Mouse (Mus musculus): ENCODE results near the gene Col5a1. TPM values are rescaled to one million over a fixed set of nuclear protein-coding genes. Genes with fewer than 3 reads are reported as not detected.

The Col5a1 gene
- total and polyA plus RNA-seq, 3 experiments: 31.1 to 75.5 TPM; not detected in 1

DNA sequence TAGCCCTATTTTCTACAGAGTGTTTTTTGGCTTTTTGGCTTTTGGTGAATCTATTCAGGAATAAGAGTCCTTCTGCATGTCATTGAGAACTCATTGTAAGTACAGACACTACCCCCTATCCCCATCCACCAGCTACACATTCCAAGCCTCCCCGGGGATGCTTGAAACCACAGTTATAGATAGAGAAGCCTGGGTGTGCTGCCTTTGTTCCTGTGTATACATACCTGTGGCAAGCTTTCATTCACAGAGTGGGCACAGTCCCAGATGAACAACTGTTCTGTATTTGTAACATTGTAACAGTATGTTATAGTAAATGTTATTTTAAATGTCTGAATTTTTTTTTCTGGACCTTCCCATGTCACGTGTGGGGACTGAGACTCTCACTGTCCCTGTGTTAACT, 19.2 kb downstream of the Col5a1 start:
- peaks cover 0 to 1% of the 10 kb centered on the region in 2 experiments; a peak in 2 of 4 replicates for H3K27me3 ChIP-seq (ENCODE audit: control insufficient read depth in 1 of 2, insufficient read depth in 2 of 2, low read length in 2 of 2)
- no peaks in the 10 kb centered on the region for H3K36me3 ChIP-seq (ENCODE audit: control insufficient read depth in 1 of 2, insufficient read depth in 2 of 2, low read length in 2 of 2)
- TF ChIP-seq CHD1 (IDR thresholded peaks at IDR 0.05; ENCODE audit: low read depth, low read length) (no peak), ELF1 (IDR thresholded peaks at IDR 0.05; ENCODE audit: low read depth, low read length) (no peak), MEF2A (IDR thresholded peaks at IDR 0.05; ENCODE audit: extremely low read depth, insufficient replicate concordance, low read depth, low read length, poor library complexity, severe bottlenecking) (no peak), MAX (IDR thresholded peaks at IDR 0.05; ENCODE audit: low read length) (no peak), BHLHE40 (IDR thresholded peaks at IDR 0.05; ENCODE audit: borderline replicate concordance, low read depth, low read length) (no peak), POLR2AphosphoS5 (IDR thresholded peaks at IDR 0.05; ENCODE audit: borderline replicate concordance, low read depth, low read length) (no peak), POLR2A (IDR thresholded peaks at IDR 0.05; ENCODE audit: control insufficient read depth in 1 of 2, insufficient read depth in 1 of 2, low read depth in 1 of 2, low read length in 2 of 2, poor library complexity in 1 of 2) (no peak)

GRCm38 (mm10) chr2:27910501-27910900, 24.3 kb downstream of the Col5a1 start:
- no peaks in the 10 kb centered on the region for H3K4me1 ChIP-seq (ENCODE audit: control insufficient read depth in 1 of 2, insufficient read depth in 2 of 2, low read length in 2 of 2)
- no peak for DNase-seq (ENCODE audit: low read depth, low spot score)
- no peaks in the 10 kb centered on the region for H3K9me3 ChIP-seq (replicated peaks; ENCODE audit: insufficient read depth, low read length)
- no peaks in the 10 kb centered on the region for H3K79me2 ChIP-seq (ENCODE audit: control insufficient read depth, insufficient read depth, low read length, poor library complexity)
- no peaks in the 10 kb centered on the region for H3K36me3 ChIP-seq (ENCODE audit: control insufficient read depth in 1 of 2, insufficient read depth in 2 of 2, low read length in 2 of 2)
- H3K4me3 ChIP-seq (ENCODE audit: control insufficient read depth in 1 of 2, insufficient read depth in 1 of 2, low read depth in 2 of 2, low read length in 2 of 2): no peak overlapping the region
- no peak overlapping the region for H3K9ac ChIP-seq (ENCODE audit: control insufficient read depth, low read depth, low read length, poor library complexity, severe bottlenecking)
- H3K27ac ChIP-seq (ENCODE audit: control insufficient read depth, low read depth, low read length): no peak overlapping the region
- no peak for TF ChIP-seq POLR2AphosphoS5 (IDR thresholded peaks at IDR 0.05; ENCODE audit: borderline replicate concordance, low read depth, low read length)
- no peak for TF ChIP-seq MEF2A (IDR thresholded peaks at IDR 0.05; ENCODE audit: extremely low read depth, insufficient replicate concordance, low read depth, low read length, poor library complexity, severe bottlenecking)
- no peak for TF ChIP-seq ZC3H11A (IDR thresholded peaks at IDR 0.05; ENCODE audit: low read depth, low read length)
- TF ChIP-seq ETS1 (IDR thresholded peaks at IDR 0.05; ENCODE audit: low read depth, low read length): no peak
- TF ChIP-seq HCFC1 (IDR thresholded peaks at IDR 0.05; ENCODE audit: low read depth, low read length): no peak
- TF ChIP-seq KAT2A (conservative IDR thresholded peaks at IDR 0.05; ENCODE audit: low read depth, low read length): no peak
- H3K27me3 ChIP-seq (ENCODE audit: control insufficient read depth in 1 of 2, insufficient read depth in 2 of 2, low read length in 2 of 2): peaks cover 0 to 1% of the 10 kb centered on the region in 2 experiments; a peak in 1 of 4 replicates

More for the DNA sequence above, 19.2 kb downstream of the Col5a1 start:
- Histone ChIP-seq H3K9ac (ENCODE audit: control insufficient read depth, low read depth, low read length, poor library complexity, severe bottlenecking) (no peak overlapping the region), H3K9me3 (replicated peaks; ENCODE audit: insufficient read depth, low read length) (no peaks in the 10 kb centered on the region), H3K79me2 (ENCODE audit: control insufficient read depth, insufficient read depth, low read length, poor library complexity) (no peaks in the 10 kb centered on the region), H3K4me1 (ENCODE audit: control insufficient read depth in 1 of 2, insufficient read depth in 2 of 2, low read length in 2 of 2) (no peaks in the 10 kb centered on the region), H3K27ac (ENCODE audit: control insufficient read depth, low read depth, low read length) (no peak overlapping the region), H3K4me3 (ENCODE audit: control insufficient read depth in 1 of 2, insufficient read depth in 1 of 2, low read depth in 2 of 2, low read length in 2 of 2) (no peak overlapping the region)
- DNase-seq (ENCODE audit: low read depth, low spot score): no peak

DNA sequence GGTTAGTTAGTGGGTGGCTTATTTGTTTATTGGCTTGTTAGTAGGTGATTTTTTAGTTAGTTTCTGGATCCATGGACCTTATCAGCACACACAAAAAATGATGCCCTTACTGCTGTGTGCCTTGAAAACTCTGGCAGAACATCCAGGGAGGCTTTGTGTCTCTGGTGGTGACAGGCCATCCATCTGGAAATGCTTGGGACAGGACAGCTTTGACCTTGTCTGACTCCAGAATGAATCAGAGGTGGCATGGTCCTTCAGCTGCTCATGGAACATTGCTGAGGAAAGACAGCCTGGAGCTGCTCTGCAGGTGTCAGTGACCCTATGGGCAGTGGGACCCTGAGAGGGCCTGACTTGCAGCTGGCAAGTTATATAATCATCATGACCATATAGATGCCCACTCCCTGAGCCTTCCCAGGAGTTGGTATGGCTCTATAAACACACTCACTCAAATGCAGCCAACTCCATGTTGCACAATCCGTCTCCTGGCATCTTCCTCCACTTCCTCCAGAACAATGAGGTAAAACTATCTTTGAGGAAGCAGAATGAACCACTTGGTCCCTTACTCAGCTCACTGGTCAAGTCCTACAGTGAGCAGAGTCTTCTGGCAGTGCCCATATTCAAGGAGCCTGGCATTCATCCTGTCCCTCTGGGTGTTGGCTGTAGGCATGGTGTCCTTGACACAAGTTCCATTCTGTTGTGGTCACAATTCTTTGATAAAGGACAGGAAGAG, 26.5 kb downstream of the Col5a1 start:
- Histone ChIP-seq H3K9ac (ENCODE audit: control insufficient read depth, low read depth, low read length, poor library complexity, severe bottlenecking) (no peak overlapping the region), H3K4me1 (ENCODE audit: control insufficient read depth in 1 of 2, insufficient read depth in 2 of 2, low read length in 2 of 2) (no peaks in the 10 kb centered on the region), H3K27me3 (ENCODE audit: control insufficient read depth in 1 of 2, insufficient read depth in 2 of 2, low read length in 2 of 2) (no peaks in the 10 kb centered on the region), H3K4me3 (ENCODE audit: control insufficient read depth in 1 of 2, insufficient read depth in 1 of 2, low read depth in 2 of 2, low read length in 2 of 2) (no peak overlapping the region), H3K9me3 (replicated peaks; ENCODE audit: insufficient read depth, low read length) (no peaks in the 10 kb centered on the region), H3K27ac (ENCODE audit: control insufficient read depth, low read depth, low read length) (no peak overlapping the region), H3K79me2 (ENCODE audit: control insufficient read depth, insufficient read depth, low read length, poor library complexity) (no peaks in the 10 kb centered on the region), H3K36me3 (ENCODE audit: control insufficient read depth in 1 of 2, insufficient read depth in 2 of 2, low read length in 2 of 2) (no peaks in the 10 kb centered on the region)
- DNase-seq (ENCODE audit: low read depth, low spot score): no peak
- TF ChIP-seq ELF1 (IDR thresholded peaks at IDR 0.05; ENCODE audit: low read depth, low read length): no peak
- TF ChIP-seq BHLHE40 (IDR thresholded peaks at IDR 0.05; ENCODE audit: borderline replicate concordance, low read depth, low read length): no peak
- TF ChIP-seq ETS1 (IDR thresholded peaks at IDR 0.05; ENCODE audit: low read depth, low read length): no peak
- TF ChIP-seq SIN3A (IDR thresholded peaks at IDR 0.05; ENCODE audit: low read length): no peak
- no peak for TF ChIP-seq NELFE (IDR thresholded peaks at IDR 0.05; ENCODE audit: low read depth, low read length)
- no peak for TF ChIP-seq CTCF (IDR thresholded peaks at IDR 0.05 in 2 of 3, conservative IDR thresholded peaks at IDR 0.05 in 1 of 3; ENCODE audit: control insufficient read depth in 1 of 3, insufficient read depth in 1 of 3, low read depth in 2 of 3, low read length in 3 of 3, poor library complexity in 1 of 3, severe bottlenecking in 1 of 3)
- no peak for TF ChIP-seq GABPA (IDR thresholded peaks at IDR 0.05; ENCODE audit: low read depth, low read length)
- TF ChIP-seq CHD2 (IDR thresholded peaks at IDR 0.05; ENCODE audit: low read length): no peak
